In genomic region chr1:126929666-126930065, GRCm38 (mm10) we compare ENCODE assay signal across 9 mouse cellular contexts.
A peak's percentile ranks its signal among the peaks of the same experiment; 100 is the strongest.
DNase-seq lines count a peak whose midpoint lies in the region; ATAC-seq and TF ChIP-seq lines count a peak whose summit lies in the region.
"Had no signal": no experiment of that assay in that cellular context is flagged by ENCODE, and none has a peak within 500 bp of the region (broad histone marks: within the 10 kb centered on the region; RNA-seq: fewer than 3 reads in every experiment).

No protein-coding gene starts in this region.

- peak; percentile 79 for TF ChIP-seq CTCF in heart, adult 2 months (IDR thresholded peaks at IDR 0.05)

- no peaks in the 10 kb centered on the region for H3K9me3 ChIP-seq in heart, embryonic 11.5 days (replicated peaks; ENCODE audit: control insufficient read depth, low read length)
- H3K9me3 ChIP-seq in neural tube, embryonic 15.5 days (replicated peaks), result no peaks in the 10 kb centered on the region
- H3K9me3 ChIP-seq: limb, embryonic 15.5 days had no signal

- TF ChIP-seq POLR2A in heart, adult 2 months (IDR thresholded peaks at IDR 0.05; ENCODE audit: insufficient read depth, low read depth, low read length), result no peak

- 74% methylated on average over 4 of the region's 4 CpGs for WGBS in heart, adult 2 months
- 63% methylated on average over 4 of the region's 4 CpGs for WGBS in heart, embryonic 11.5 days (ENCODE audit: insufficient replicate concordance)
- 64% methylated on average over 4 of the region's 4 CpGs for WGBS in neural tube, embryonic 15.5 days

- no peak overlapping the region for H3K4me2 ChIP-seq in heart, embryonic 11.5 days
- H3K4me2 ChIP-seq in neural tube, embryonic 15.5 days, result no peak overlapping the region
- H3K4me2 ChIP-seq: limb, embryonic 15.5 days had no signal

- H3K79me2 ChIP-seq in heart, adult 2 months (replicated peaks; ENCODE audit: control insufficient read depth, insufficient read depth, low read length), result no peaks in the 10 kb centered on the region

- peaks cover 3% of the 10 kb centered on the region; the same call in 1 of the 2 replicates for H3K4me1 ChIP-seq in heart, adult 2 months (ENCODE audit: control insufficient read depth, insufficient read depth, low read length)
- H3K4me1 ChIP-seq in heart, embryonic 11.5 days (ENCODE audit: control insufficient read depth, insufficient read depth, low read length), result no peaks in the 10 kb centered on the region; the same call in 1 of the 2 replicates
- peaks cover 30% of the 10 kb centered on the region for H3K4me1 ChIP-seq in neural tube, embryonic 15.5 days

- no peak for DNase-seq in heart, adult 2 months
- peak; percentile 7 for DNase-seq in right cerebral cortex, adult 18-20 months
- no peak for DNase-seq in right cerebral cortex, postnatal 25 days
- peak; percentile 23 for DNase-seq in c-Kit-positive CD71-negative TER-119-negative erythroid progenitor cells, embryonic 14.5 days (ENCODE audit: low read depth)
- peak; percentile 73 for DNase-seq in lung, postnatal 36 days
- no peak for DNase-seq in yolk sac, embryonic 10.5 days (ENCODE audit: low spot score)

- intact Hi-C loops in heart, adult 2 months (cut with DNase I), result loop anchor here (2.0 to 10.0 kb wide), 6 partner anchors 97 to 1323 kb away; partner anchors contain the start of gene Nckap5

- no peak for TF ChIP-seq EP300 in heart, adult 2 months (IDR thresholded peaks at IDR 0.05; ENCODE audit: insufficient read depth, low read depth, low read length)

- ATAC-seq in heart, embryonic 11.5 days (replicated peaks; ENCODE audit: insufficient number of reproducible peaks, low FRiP score, low TSS enrichment), result no peak
- no peak for ATAC-seq in neural tube, embryonic 15.5 days (ENCODE audit: low FRiP score)

- H3K36me3 ChIP-seq in heart, adult 2 months (ENCODE audit: control insufficient read depth, insufficient read depth, low read length), result no peaks in the 10 kb centered on the region
- no peaks in the 10 kb centered on the region for H3K36me3 ChIP-seq in heart, embryonic 11.5 days (ENCODE audit: control insufficient read depth, insufficient read depth, low read length)
- H3K36me3 ChIP-seq in neural tube, embryonic 15.5 days, result no peaks in the 10 kb centered on the region
- H3K36me3 ChIP-seq: limb, embryonic 15.5 days had no signal

- H3K27me3 ChIP-seq in heart, adult 2 months (ENCODE audit: control insufficient read depth, insufficient read depth, low read length), result no peaks in the 10 kb centered on the region; the same call in 1 of the 2 replicates
- no peaks in the 10 kb centered on the region for H3K27me3 ChIP-seq in heart, embryonic 11.5 days (ENCODE audit: control insufficient read depth, insufficient read depth, low read length)
- no peaks in the 10 kb centered on the region for H3K27me3 ChIP-seq in neural tube, embryonic 15.5 days (replicated peaks)
- H3K27me3 ChIP-seq: limb, embryonic 15.5 days had no signal

- no peak overlapping the region for H3K4me3 ChIP-seq in heart, adult 2 months
- H3K4me3 ChIP-seq in heart, embryonic 11.5 days (ENCODE audit: low read depth, low read length), result no peak overlapping the region
- no peak overlapping the region for H3K4me3 ChIP-seq in neural tube, embryonic 15.5 days (replicated peaks)
- H3K4me3 ChIP-seq: limb, embryonic 15.5 days had no signal

- no peak overlapping the region for H3K9ac ChIP-seq in heart, adult 2 months (ENCODE audit: low read depth, low read length)
- H3K9ac ChIP-seq in heart, embryonic 11.5 days (ENCODE audit: low read depth, low read length), result no peak overlapping the region
- no peak overlapping the region for H3K9ac ChIP-seq in neural tube, embryonic 15.5 days (replicated peaks)
- H3K9ac ChIP-seq: limb, embryonic 15.5 days had no signal

- H3K27ac ChIP-seq in heart, adult 2 months, result no peak overlapping the region
- H3K27ac ChIP-seq in heart, embryonic 11.5 days (ENCODE audit: low read depth, low read length), result no peak overlapping the region
- H3K27ac ChIP-seq in neural tube, embryonic 15.5 days (replicated peaks), result no peak overlapping the region
- H3K27ac ChIP-seq: limb, embryonic 15.5 days had no signal

Comparison
In these comparisons a context has a peak if more than half of its experiments do, and no peak if none do; other contexts are left out.
1. DNase-seq: peak in right cerebral cortex, adult 18-20 months (single experiment), c-Kit-positive CD71-negative TER-119-negative erythroid progenitor cells, embryonic 14.5 days (single experiment) and lung, postnatal 36 days (single experiment); none in heart, adult 2 months (0 of 2), right cerebral cortex, postnatal 25 days (single experiment) and yolk sac, embryonic 10.5 days (single experiment).